Mouse (Mus musculus) Muller cell, postnatal 12 days (primary cell): ENCODE data around the gene Vsig4.
"Not testable (repeated sequence)": the region's sequence is repeated elsewhere in the genome, so short reads cannot be mapped to it uniquely, and the experiment has no call there.

Experiments
- DNase-seq: peaks from one replicate; pipeline ENCODE4 v3.0.0-alpha.2; 2015; ENCODE audit errors: inconsistent ontology term

Vsig4 gene

GRCm38 (mm10) chrX:96293338-96293737 lies at the start of gene Vsig4:
TSS of gene Vsig4 (minus strand) at chrX:96293438.
- DNase-seq = no peak

- no peak for DNase-seq
These were observed 45.9 kb upstream of the Vsig4 start for GRCm38 (mm10) chrX:96339108-96339507.

- no peak for DNase-seq
These were observed 36.5 kb upstream of the Vsig4 start for GRCm38 (mm10) chrX:96329764-96330163.

GRCm38 (mm10) chrX:96256509-96256908 lies 36.7 kb downstream of the Vsig4 start:
- DNase-seq = no peak

GRCm38 (mm10) chrX:96239644-96240043 lies 53.6 kb downstream of the Vsig4 start:
- DNase-seq = no peak

- DNase-seq = no peak
These were observed 54.2 kb downstream of the Vsig4 start for GRCm38 (mm10) chrX:96239037-96239436.

GRCm38 (mm10) chrX:96235775-96236174 lies 57.5 kb downstream of the Vsig4 start:
- DNase-seq = no peak

GRCm38 (mm10) chrX:96227030-96227429 lies 66.2 kb downstream of the Vsig4 start:
- no peak for DNase-seq

GRCm38 (mm10) chrX:96225474-96225873 lies 67.8 kb downstream of the Vsig4 start:
- DNase-seq = no peak

GRCm38 (mm10) chrX:96224210-96224609 lies 69.0 kb downstream of the Vsig4 start:
- DNase-seq = no peak

- DNase-seq = no peak
These were observed 75.2 kb downstream of the Vsig4 start for GRCm38 (mm10) chrX:96218088-96218487.

GRCm38 (mm10) chrX:96206872-96207271 lies 86.4 kb downstream of the Vsig4 start:
- DNase-seq = no peak

- DNase-seq = not testable (repeated sequence)
These were observed 88.1 kb downstream of the Vsig4 start for GRCm38 (mm10) chrX:96205143-96205542.
